Mouse (Mus musculus) erythroblast, embryonic 14.5 days (primary cell): ENCODE data around the gene Plxna4. TPM values are rescaled to one million over a fixed set of nuclear protein-coding genes. Genes with fewer than 3 reads are reported as not detected.

Experiments used
- H3K27me3 ChIP-seq: 2 replicates; pipeline ENCODE4 v1.6.1; 2012; ENCODE audit warnings: inconsistent platforms; ENCODE audit not compliant: control insufficient read depth
- H3K36me3 ChIP-seq: 2 replicates; pipeline ENCODE4 v1.6.1; 2012; ENCODE audit warnings: mild to moderate bottlenecking, inconsistent platforms; ENCODE audit not compliant: control insufficient read depth
- H3K4me1 ChIP-seq: 2 replicates; pipeline ENCODE4 v1.6.1; 2012; ENCODE audit warnings: inconsistent platforms; ENCODE audit not compliant: control insufficient read depth
- H3K4me3 ChIP-seq: replicated peaks from 2 replicates; pipeline ENCODE3; 2012; ENCODE audit warnings: moderate library complexity, mild to moderate bottlenecking, inconsistent platforms
- H3K9me3 ChIP-seq: 2 replicates; pipeline ENCODE4 v1.6.1; 2012; ENCODE audit warnings: low read length, inconsistent platforms, mixed read lengths; ENCODE audit not compliant: control insufficient read depth
- GATA1 ChIP-seq: IDR thresholded peaks from 2 replicates; pipeline ENCODE4 v1.6.1; 2012; ENCODE audit warnings: low read length, inconsistent platforms, mixed read lengths
- TAL1 ChIP-seq: IDR thresholded peaks from 3 replicates; pipeline ENCODE4 v1.6.1; 2012; ENCODE audit warnings: low read length, inconsistent platforms, mixed read lengths
- polyA plus RNA-seq: library from polyadenylated mRNA; stranded (reverse); fragments of >175 nt; gene quantifications from 2 replicates; pipeline ENCODE4 v1.2.3, GENCODE M21; 2012

Plxna4 gene
- polyA plus RNA-seq, 1 experiment, result 0.01 TPM

- no peak for TF ChIP-seq GATA1
- TF ChIP-seq TAL1, result no peak
- Histone ChIP-seq H3K9me3 (peaks cover 2% of the 10 kb centered on the region; the same call in 1 of the 2 replicates), H3K36me3 (no peaks in the 10 kb centered on the region), H3K4me1 (no peaks in the 10 kb centered on the region), H3K4me3 (no peak overlapping the region), H3K27me3 (peaks cover 49% of the 10 kb centered on the region)
Observed at GRCm38 (mm10) chr6:32590979-32591758, 3.2 kb upstream of the Plxna4 start.

- Histone ChIP-seq H3K4me1 (no peaks in the 10 kb centered on the region), H3K36me3 (no peaks in the 10 kb centered on the region), H3K4me3 (no peak overlapping the region), H3K27me3 (peaks cover 64% of the 10 kb centered on the region), H3K9me3 (peaks cover 2% of the 10 kb centered on the region; the same call in 1 of the 2 replicates)
- TF ChIP-seq TAL1, result no peak
- no peak for TF ChIP-seq GATA1
Observed at GRCm38 (mm10) chr6:32589632-32590031, 1.6 kb upstream of the Plxna4 start.

- peaks cover 79% of the 10 kb centered on the region for H3K27me3 ChIP-seq
- H3K9me3 ChIP-seq, result peaks cover 2% of the 10 kb centered on the region; the same call in 1 of the 2 replicates
- TF ChIP-seq GATA1 (no peak), TAL1 (no peak)
- H3K4me1 ChIP-seq, result no peaks in the 10 kb centered on the region
- no peaks in the 10 kb centered on the region for H3K36me3 ChIP-seq
- H3K4me3 ChIP-seq, result peak overlapping the region; percentile 26
Observed at GRCm38 (mm10) chr6:32587136-32588009, 619 bp downstream of the Plxna4 start.

GRCm38 (mm10) chr6:32586821-32587135 is 1.2 kb downstream of the Plxna4 start:
- H3K27me3 ChIP-seq, result peaks cover 79% of the 10 kb centered on the region
- TF ChIP-seq GATA1, result no peak
- no peak for TF ChIP-seq TAL1
- H3K4me3 ChIP-seq, result no peak overlapping the region
- H3K36me3 ChIP-seq, result no peaks in the 10 kb centered on the region
- peaks cover 2% of the 10 kb centered on the region; the same call in 1 of the 2 replicates for H3K9me3 ChIP-seq
- H3K4me1 ChIP-seq, result no peaks in the 10 kb centered on the region

GRCm38 (mm10) chr6:32586390-32586789 is 1.6 kb downstream of the Plxna4 start:
- H3K9me3 ChIP-seq, result peaks cover 2% of the 10 kb centered on the region; the same call in 1 of the 2 replicates
- no peaks in the 10 kb centered on the region for H3K36me3 ChIP-seq
- H3K4me3 ChIP-seq, result no peak overlapping the region
- peaks cover 79% of the 10 kb centered on the region for H3K27me3 ChIP-seq
- no peaks in the 10 kb centered on the region for H3K4me1 ChIP-seq
- TF ChIP-seq TAL1 (no peak), GATA1 (no peak)

- no peak overlapping the region for H3K4me3 ChIP-seq
- TF ChIP-seq TAL1 (no peak), GATA1 (no peak)
Observed at GRCm38 (mm10) chr6:32585211-32585610, 2.8 kb downstream of the Plxna4 start.

GRCm38 (mm10) chr6:32584243-32584880 is 3.6 kb downstream of the Plxna4 start:
- Histone ChIP-seq H3K36me3 (no peaks in the 10 kb centered on the region), H3K4me1 (no peaks in the 10 kb centered on the region)
- TF ChIP-seq TAL1 (no peak), GATA1 (no peak)

More at GRCm38 (mm10) chr6:32585211-32585610, 2.8 kb downstream of the Plxna4 start:
- no peaks in the 10 kb centered on the region for H3K4me1 ChIP-seq
- H3K27me3 ChIP-seq, result peaks cover 71% of the 10 kb centered on the region
- H3K9me3 ChIP-seq, result peaks cover 2% of the 10 kb centered on the region; the same call in 1 of the 2 replicates
- H3K36me3 ChIP-seq, result no peaks in the 10 kb centered on the region

GRCm38 (mm10) chr6:32583582-32583981 is 4.4 kb downstream of the Plxna4 start:
- Histone ChIP-seq H3K4me3 (no peak overlapping the region), H3K27me3 (peaks cover 54% of the 10 kb centered on the region), H3K9me3 (peaks cover 2% of the 10 kb centered on the region; the same call in 1 of the 2 replicates), H3K36me3 (no peaks in the 10 kb centered on the region), H3K4me1 (no peaks in the 10 kb centered on the region)
- TF ChIP-seq GATA1 (no peak), TAL1 (no peak)

More at GRCm38 (mm10) chr6:32584243-32584880, 3.6 kb downstream of the Plxna4 start:
- peaks cover 62% of the 10 kb centered on the region for H3K27me3 ChIP-seq
- peaks cover 2% of the 10 kb centered on the region; the same call in 1 of the 2 replicates for H3K9me3 ChIP-seq
- no peak overlapping the region for H3K4me3 ChIP-seq

GRCm38 (mm10) chr6:32571485-32571884 is 16.5 kb downstream of the Plxna4 start:
- no peaks in the 10 kb centered on the region for H3K4me1 ChIP-seq
- no peaks in the 10 kb centered on the region for H3K9me3 ChIP-seq
- no peaks in the 10 kb centered on the region for H3K27me3 ChIP-seq
- no peaks in the 10 kb centered on the region for H3K36me3 ChIP-seq
- no peak for TF ChIP-seq GATA1
- TF ChIP-seq TAL1, result no peak
- no peak overlapping the region for H3K4me3 ChIP-seq
